Mouse (Mus musculus) MEL (cell line): ENCODE data around the gene Fstl3.
A peak's percentile ranks its signal among the peaks of the same experiment; 100 is the strongest.

Experiments
- CTCF ChIP-seq, 3 experiments: IDR thresholded peaks in 2 of 3; conservative IDR thresholded peaks in 1 of 3; 2 replicates each; pipeline ENCODE4 v1.5.1; 2011 to 2012; ENCODE audit warnings: low read length in 3 of 3, low read depth in 2 of 3, mild to moderate bottlenecking in 2 of 3, improper control_type of control experiment in 1 of 3, inconsistent platforms in 1 of 3, mixed read lengths in 1 of 3, moderate library complexity in 1 of 3; ENCODE audit not compliant: control insufficient read depth in 1 of 3, insufficient read depth in 1 of 3, poor library complexity in 1 of 3, severe bottlenecking in 1 of 3
- EP300 ChIP-seq, 2 experiments: IDR thresholded peaks; 2 replicates each; pipeline ENCODE4 v1.6.1; 2011; ENCODE audit warnings: improper control_type of control experiment in 2 of 2, low read length in 2 of 2, low read depth in 1 of 2, mild to moderate bottlenecking in 1 of 2
- GATA1 ChIP-seq: IDR thresholded peaks from 2 replicates; pipeline ENCODE4 v1.6.1; 2011; ENCODE audit warnings: low read depth, low read length, improper control_type of control experiment
- MAFK ChIP-seq: IDR thresholded peaks from 2 replicates; pipeline ENCODE4 v1.6.1; 2011; ENCODE audit warnings: low read depth, mild to moderate bottlenecking, low read length, improper control_type of control experiment, borderline replicate concordance
- MYC ChIP-seq: IDR thresholded peaks from 2 replicates; pipeline ENCODE4 v1.6.1; 2011; ENCODE audit warnings: low read depth, mild to moderate bottlenecking, low read length, improper control_type of control experiment, moderate library complexity
- NELFE ChIP-seq: IDR thresholded peaks from 2 replicates; pipeline ENCODE4 v1.6.1; 2011; ENCODE audit warnings: low read depth, low read length, improper control_type of control experiment
- POLR2A ChIP-seq, 2 experiments: IDR thresholded peaks; 2 replicates each; pipeline ENCODE4 v1.6.1; 2011 to 2012; ENCODE audit warnings: low read length in 2 of 2, mild to moderate bottlenecking in 2 of 2, control low read depth in 1 of 2, improper control_type of control experiment in 1 of 2, low read depth in 1 of 2, moderate library complexity in 1 of 2; ENCODE audit not compliant: control insufficient read depth in 1 of 2, insufficient read depth in 1 of 2, poor library complexity in 1 of 2
- POLR2AphosphoS5 ChIP-seq: IDR thresholded peaks from 2 replicates; pipeline ENCODE4 v1.6.1; 2012; ENCODE audit warnings: low read depth, borderline replicate concordance, mild to moderate bottlenecking, inconsistent platforms, low read length, moderate library complexity, mixed read lengths
- TCF12 ChIP-seq: IDR thresholded peaks from 2 replicates; pipeline ENCODE4 v1.6.1; 2014; ENCODE audit warnings: low read depth, mild to moderate bottlenecking, inconsistent platforms, low read length, improper control_type of control experiment, moderate library complexity
- USF1 ChIP-seq: IDR thresholded peaks from 2 replicates; pipeline ENCODE4 v1.6.1; 2014; ENCODE audit warnings: low read depth, mild to moderate bottlenecking, inconsistent platforms, low read length, improper control_type of control experiment, moderate library complexity

DNA sequence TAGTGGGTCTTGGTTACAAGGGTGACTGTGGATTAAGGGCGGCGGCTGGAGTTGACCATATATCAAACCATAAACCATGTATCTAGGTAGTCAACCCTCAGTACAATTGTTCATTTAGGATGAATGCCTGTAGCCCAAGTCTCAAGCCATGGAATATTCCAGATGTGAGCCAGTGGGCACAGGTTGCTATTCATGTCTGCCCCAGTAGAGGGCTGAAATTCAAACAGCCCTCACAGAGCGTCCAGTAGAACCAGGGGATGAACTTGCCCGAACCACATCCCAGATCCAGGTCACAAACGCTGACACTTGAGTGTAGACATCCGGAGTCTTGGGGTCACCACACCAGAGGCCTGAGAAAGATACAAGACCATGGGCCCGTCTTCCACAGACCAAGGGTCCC lies 6.0 kb downstream of the Fstl3 start:
- TF ChIP-seq USF1 (no peak), CTCF (IDR thresholded peaks at IDR 0.05 in 2 of 3, conservative IDR thresholded peaks at IDR 0.05 in 1 of 3; ENCODE audit: control insufficient read depth in 1 of 3, insufficient read depth in 1 of 3, low read depth in 2 of 3, low read length in 3 of 3, poor library complexity in 1 of 3, severe bottlenecking in 1 of 3) (peak in 2 of 3 experiments; percentile 22 to 29; a peak in 4 of 6 replicates), POLR2A (IDR thresholded peaks at IDR 0.05; ENCODE audit: control insufficient read depth in 1 of 2, insufficient read depth in 1 of 2, low read depth in 1 of 2, low read length in 2 of 2, poor library complexity in 1 of 2) (no peak), POLR2AphosphoS5 (no peak), TCF12 (no peak), MYC (no peak), GATA1 (no peak), NELFE (no peak), MAFK (no peak), EP300 (IDR thresholded peaks at IDR 0.05; ENCODE audit: low read depth in 1 of 2, low read length in 2 of 2) (no peak)
